Mouse (Mus musculus): ENCODE results near the gene Sgk2.

Sgk2 gene

DNA sequence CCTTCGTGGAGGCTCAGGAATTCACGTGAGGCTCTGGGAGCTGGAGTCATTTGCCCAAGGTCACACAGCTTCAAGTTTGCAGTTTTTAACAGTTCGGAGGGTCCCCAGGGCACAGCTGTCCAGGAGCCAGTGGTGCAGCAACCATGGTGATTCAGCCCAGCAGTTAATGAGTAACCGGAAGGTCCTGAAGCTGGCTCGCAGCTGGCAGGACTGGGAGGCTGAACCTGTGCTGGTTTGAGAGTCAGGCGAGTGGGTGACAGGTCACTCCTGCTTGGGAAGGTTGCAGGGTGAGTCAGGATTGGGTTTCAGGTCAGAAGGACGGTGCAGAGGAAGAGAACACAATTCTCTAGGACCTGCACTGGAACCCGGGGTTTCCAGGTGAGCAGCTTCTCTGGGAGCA, at the start of gene Sgk2:
TSS of gene Sgk2 (plus strand) at position 113 of the 400 bp plus-strand sequence.
- DNase-seq, result no peak

- no peak for DNase-seq
Measured at GRCm38 (mm10) chr2:162939562-162939961, 47.6 kb upstream of the Sgk2 start.

DNA sequence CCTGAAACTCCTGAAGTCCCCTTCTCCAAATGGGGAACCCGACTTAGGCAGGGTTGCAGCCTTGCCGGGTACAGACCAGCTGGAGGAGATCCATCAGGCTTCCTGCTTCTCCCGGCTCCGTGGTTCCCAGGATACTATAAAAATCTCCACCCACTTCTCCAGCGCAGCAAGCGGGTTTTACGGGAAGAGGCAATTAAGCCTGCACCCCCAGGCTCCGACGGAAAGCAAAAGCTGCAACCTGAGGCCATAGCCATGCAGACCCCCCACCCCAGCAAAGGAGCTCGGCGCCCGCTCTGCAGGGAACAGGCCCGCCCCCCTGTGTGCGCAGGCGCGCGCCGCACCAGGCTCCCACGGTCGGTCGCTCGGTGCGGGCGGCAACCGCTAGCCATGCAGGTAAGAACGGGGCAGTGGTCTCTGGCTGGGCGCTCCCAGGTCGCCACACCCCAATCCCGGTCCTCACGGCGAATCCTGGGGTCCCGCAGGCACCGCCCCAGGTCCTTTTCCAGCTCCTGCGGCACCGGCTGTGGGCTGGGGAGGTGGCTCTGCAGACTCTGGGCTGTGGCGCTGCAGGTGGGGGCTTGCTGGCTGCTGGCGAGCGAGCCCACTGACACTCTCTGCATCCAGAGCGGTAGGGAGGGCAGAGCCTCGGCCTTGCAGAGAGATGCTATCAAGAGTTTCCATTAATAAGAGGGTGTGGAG, 43.8 kb upstream of the Sgk2 start, which contains the start of gene L3mbtl1:
TSS of gene L3mbtl1 (plus strand) at position 325 of the 699 bp plus-strand sequence.
- DNase-seq, result peak in 1 of 2 experiments; percentile 20

DNA sequence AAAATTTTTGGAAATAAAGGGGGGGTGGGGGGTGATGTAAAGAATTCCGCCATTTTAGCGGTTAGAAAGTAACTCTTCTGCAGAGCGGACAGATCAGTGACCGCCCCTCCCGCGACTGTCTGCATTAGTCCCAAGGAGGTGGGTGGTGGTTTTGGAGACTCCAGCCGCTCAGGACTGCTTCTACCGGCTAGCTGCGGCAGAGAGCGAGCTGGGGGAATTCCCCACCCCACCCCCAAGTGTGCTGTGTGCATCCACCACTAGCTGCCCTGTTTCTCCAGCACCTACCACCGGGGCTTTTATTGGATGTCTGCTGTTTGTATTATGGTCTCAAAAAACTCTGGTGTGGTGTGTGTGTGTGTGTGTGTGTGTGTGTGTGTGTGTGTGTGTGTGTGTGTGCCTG, 43.2 kb upstream of the Sgk2 start:
- no peak for DNase-seq

GRCm38 (mm10) chr2:162946964-162947363, 40.2 kb upstream of the Sgk2 start:
- no peak for DNase-seq

GRCm38 (mm10) chr2:162947736-162948135, 39.4 kb upstream of the Sgk2 start:
- DNase-seq, result no peak

DNA sequence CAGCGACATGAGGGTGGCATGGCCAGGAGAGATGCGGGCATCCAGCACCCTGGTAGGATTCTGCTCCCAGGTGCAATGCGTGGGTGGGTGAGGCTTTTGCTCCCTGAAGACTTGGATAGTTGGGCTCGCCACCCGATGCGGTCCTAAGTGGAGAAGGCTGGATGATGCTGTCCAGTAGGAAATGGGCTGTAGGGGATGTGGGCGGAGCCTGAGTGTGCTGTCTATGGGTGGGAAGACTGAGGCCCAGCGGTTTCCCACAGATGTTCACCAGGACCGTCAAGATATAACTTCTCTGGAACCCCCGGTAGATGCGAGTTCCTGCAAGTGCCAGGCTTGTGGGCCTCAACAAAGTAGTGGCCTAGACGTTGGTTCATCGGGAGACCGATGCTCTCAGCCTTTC, 38.9 kb upstream of the Sgk2 start:
- DNase-seq, result no peak

GRCm38 (mm10) chr2:162950776-162951175, 36.4 kb upstream of the Sgk2 start:
- DNase-seq, result no peak

DNA sequence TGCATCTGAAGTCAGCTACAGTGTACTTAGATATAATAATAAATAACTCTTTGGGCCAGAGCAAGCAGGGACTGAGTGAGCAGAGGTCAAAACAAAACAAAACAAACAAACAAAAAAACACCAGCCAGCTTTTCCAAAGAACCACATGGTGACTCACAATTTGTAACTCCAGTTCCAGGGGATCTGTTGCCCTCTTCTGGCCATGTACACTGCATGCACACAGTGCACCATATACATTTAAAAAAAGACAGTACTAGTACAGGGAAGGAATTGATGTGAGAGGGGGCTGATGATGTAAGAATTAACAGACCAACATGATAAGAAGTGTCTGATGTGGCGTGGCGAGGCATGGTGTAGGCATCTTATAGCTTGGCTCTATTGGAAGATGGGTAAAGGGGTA, 30.3 kb upstream of the Sgk2 start:
- no peak for DNase-seq

GRCm38 (mm10) chr2:162961321-162961720, 25.8 kb upstream of the Sgk2 start:
- no peak for DNase-seq

DNA sequence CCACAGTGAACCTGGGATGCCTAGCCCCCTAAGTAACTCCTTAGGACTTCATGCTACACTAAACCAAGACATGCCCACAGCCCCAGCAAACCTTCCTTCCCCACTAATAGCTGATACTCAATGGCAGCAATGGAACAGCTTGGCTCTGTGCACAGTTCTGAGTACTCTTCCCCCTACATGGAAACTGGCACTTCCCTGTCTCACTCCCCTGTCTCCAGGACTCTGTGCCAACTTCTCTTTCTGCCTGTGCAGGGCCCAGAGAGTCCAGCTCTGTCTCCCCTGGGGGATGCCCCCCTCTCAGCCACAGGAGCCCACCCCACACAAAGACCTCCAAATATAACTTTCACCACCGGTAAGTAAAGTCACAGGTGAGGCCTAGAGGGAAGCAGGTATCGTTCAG, 20.4 kb upstream of the Sgk2 start:
- DNase-seq, result no peak

GRCm38 (mm10) chr2:162968357-162968756, 18.8 kb upstream of the Sgk2 start:
- DNase-seq, result peak; percentile 38 to 39

DNA sequence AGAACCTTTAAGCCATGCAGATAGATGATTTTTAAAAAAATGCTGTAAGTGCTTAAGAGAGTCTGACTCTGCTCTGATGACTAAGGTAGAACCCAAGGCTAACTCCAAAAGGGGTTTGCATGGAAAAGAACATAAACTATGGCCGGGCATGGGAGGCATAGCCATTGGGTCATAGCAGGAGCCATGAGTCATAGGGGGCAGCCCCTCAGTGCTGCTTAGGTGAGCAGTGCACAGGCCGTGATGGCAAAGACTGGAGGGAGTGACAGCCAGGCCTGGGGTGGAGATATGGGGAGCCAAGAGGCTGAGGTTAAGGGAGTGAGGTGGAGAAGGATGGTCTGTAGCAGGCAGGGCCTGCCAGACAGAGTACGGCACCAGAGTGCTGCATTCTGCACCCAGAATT, 18.0 kb upstream of the Sgk2 start:
- DNase-seq, result no peak

- DNase-seq, result no peak
Measured at GRCm38 (mm10) chr2:162970896-162971295, 16.2 kb upstream of the Sgk2 start.

DNA sequence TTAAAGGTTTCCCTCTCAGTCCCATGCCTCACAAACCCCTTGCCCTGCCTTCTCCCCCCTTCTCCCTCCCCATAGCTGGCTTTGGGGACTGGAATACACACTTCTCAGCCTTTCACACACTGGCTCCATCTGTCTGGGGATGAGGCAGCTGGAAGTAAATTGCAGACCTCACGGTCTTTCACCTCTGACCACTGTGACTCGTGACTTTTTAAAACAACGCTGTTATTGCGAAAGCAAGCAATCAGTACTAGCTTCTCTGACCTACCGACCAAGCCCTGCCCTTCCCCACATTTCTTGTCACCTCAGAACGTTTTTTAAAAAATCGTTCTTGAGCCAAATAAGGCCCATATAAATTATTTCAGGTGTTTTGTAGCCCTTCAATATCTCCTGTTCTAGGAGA, 14.4 kb upstream of the Sgk2 start:
- DNase-seq, result no peak

DNA sequence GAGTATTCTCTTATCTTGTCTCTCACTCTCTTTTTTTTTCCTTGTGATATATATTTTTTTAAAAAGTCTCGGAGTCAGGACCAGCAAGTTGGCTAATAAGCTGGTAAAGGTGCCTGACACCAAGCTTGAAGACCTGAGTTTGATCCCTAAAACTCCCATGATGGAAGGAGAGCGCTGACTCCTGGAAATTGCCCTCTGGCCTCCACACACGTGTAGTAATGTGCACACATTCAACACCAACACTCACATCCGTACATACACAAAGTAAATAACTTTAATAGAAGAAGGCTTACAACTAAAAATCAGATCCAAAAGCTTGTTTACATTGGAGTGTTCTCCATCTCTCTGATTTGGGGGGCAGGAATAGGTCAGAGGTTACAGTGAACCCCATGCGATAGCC, 13.9 kb upstream of the Sgk2 start:
- no peak for DNase-seq

DNA sequence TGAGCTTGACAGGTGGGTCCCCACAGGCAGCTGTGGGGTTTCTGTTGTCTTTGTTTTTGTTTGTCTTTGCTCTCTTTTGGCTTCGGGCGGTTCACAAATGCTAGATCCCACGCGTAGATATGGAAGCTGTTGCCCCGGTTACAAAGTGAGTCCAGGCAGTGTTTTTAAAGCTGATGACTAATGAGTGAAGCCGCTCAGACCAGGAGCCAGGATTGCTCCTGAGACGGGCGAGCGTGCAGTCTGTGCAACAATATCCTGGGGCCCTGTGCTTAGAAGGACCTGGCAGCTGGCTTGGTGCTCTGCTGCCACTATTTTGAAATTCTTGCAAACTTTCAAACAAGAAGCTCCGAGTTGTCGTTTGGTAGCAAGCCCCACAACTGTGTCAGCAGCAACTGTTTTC, 13.5 kb upstream of the Sgk2 start:
- DNase-seq, result no peak

DNA sequence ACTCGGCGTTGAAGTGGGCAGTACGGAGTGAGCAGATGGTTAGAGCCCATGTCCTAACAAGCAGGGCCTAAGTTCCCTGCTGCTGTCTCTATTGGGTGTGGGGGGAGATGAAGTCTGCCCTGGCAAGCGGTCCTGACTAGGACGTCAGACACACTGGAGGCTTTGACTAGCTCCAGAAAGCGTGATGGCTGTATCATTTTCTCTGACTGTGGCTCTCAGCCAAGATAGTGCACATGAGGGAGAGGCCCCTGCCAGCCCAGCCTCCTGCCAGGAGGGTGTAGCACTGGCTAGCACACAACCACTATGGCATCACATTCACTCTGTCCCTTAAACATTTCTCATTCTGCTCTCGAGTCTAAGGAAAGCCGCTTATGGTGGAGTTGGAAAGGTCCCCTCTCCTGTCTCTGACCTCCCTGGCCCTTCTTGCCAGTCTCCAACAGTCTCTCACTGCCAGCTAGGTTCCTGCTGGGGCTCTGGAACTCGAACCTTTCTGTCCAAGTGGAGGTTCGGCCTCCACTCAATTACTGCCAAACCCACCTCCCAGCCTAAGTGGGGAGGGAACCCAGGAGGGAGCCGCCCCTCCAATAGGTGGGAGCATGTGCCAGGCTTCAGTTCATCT, 11.9 kb upstream of the Sgk2 start:
- DNase-seq, result no peak

- DNase-seq, result no peak
Measured at GRCm38 (mm10) chr2:162976001-162976400, 11.1 kb upstream of the Sgk2 start.

DNA sequence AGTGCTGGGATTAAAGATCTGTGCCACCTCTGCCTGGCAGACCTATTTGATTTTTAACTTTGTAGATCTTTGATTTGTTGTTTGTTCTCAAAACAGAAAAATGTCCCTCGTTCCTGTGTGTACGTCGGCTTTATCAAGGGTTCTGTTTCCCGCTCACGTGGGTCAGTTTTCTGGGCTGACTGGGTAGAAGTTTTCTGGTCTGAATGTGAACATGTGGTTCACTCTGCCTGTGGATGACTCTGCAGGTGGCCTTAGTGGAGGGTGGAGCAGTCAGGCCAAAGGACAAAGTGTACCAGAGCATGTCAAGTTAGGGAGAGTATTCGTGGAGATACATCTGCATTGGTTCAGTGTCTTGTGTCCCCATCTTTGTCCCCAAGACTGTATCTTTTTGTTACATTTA, 2.7 kb upstream of the Sgk2 start:
- DNase-seq, result no peak

GRCm38 (mm10) chr2:162985923-162986322, 1.2 kb upstream of the Sgk2 start:
- no peak for DNase-seq

DNA sequence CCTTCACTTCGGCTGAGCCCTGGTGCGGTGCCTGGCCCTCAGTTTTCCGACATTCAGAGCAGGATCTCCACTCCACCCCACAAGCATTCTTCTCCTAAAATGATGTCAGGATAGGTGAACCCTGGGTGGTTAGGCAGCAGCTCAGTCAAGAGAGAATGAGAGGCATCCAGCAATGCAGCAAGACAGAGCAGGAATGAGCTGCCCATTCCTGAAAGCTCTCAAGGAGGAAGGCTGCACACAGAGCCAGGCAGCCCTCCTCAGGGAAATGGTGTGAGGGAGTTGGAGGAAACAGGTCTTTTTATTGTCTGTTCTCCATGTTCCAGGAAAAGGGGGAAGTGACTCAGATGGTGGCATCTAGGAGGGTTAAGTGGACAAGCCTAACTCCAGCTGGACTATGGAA, 366 bp upstream of the Sgk2 start:
- DNase-seq, result no peak

- DNase-seq, result no peak
Measured at GRCm38 (mm10) chr2:162988235-162988634, 1.1 kb downstream of the Sgk2 start.

DNA sequence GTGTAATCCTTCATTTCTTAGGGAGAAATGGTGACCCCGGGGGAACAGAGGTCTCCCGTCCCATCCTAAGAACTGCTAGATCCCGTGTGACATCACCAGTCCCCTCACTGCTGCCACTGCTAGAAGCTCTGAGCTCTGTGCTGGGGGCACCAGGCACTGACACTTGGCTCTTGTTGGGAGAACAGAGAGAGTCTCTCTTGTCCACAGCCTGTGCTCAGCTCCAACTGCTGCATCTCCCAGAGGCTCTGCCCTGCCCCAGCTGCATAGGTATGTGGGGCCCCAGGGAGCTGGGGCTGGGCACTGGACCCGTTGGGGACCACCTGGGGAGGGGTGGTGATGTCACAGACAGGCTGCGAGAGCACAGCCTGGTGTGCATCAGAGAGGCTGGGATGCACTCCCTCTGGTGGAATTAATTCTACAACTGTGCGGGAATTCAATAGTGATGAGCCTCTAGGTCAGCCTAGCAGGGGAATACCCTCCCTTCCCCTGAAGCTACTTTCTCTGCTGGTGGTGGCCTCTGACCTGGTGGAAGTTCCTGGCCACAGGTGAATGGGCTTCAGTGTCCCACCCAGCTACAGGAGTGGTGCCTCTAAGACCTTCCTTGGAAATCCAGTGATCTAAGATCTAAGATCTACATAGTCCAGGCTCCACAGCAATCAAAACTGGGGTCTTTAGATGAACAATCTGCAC, 4.4 kb downstream of the Sgk2 start:
- no peak for DNase-seq

Data from thymus, postnatal 36 days (tissue).